Mouse (Mus musculus) ES-Bruce4 (cell line): ENCODE data around the gene Pde10a. TPM values are rescaled to one million over a fixed set of nuclear protein-coding genes. Genes with fewer than 3 reads are reported as not detected.
"Not testable (repeated sequence)": the region's sequence is repeated elsewhere in the genome, so short reads cannot be mapped to it uniquely, and the experiment has no call there.

Experiments
- H3K27ac ChIP-seq: 2 replicates; pipeline ENCODE4 v1.5.1; 2012; ENCODE audit warnings: low read length, inconsistent platforms; ENCODE audit not compliant: insufficient read depth
- H3K27me3 ChIP-seq: 2 replicates; pipeline ENCODE4 v1.6.1; 2012; ENCODE audit warnings: mild to moderate bottlenecking, low read length, inconsistent platforms; ENCODE audit not compliant: control insufficient read depth, poor library complexity, insufficient read depth, severe bottlenecking
- H3K36me3 ChIP-seq: 2 replicates; pipeline ENCODE4 v1.6.1; 2012; ENCODE audit warnings: inconsistent platforms, mild to moderate bottlenecking, low read length, moderate library complexity; ENCODE audit not compliant: control insufficient read depth, poor library complexity, insufficient read depth, severe bottlenecking
- H3K4me1 ChIP-seq: one replicate; pipeline ENCODE4 v1.8.1; 2011; ENCODE audit warnings: low read length; ENCODE audit not compliant: control insufficient read depth, insufficient read depth
- H3K4me3 ChIP-seq: 2 replicates; pipeline ENCODE4 v1.5.1; 2011; ENCODE audit warnings: low read depth, mild to moderate bottlenecking, low read length
- H3K9ac ChIP-seq: 2 replicates; pipeline ENCODE4 v1.6.1; 2012; ENCODE audit warnings: low read depth, mild to moderate bottlenecking, inconsistent platforms; ENCODE audit not compliant: poor library complexity, severe bottlenecking
- H3K9me3 ChIP-seq: replicated peaks from 2 replicates; pipeline ENCODE4 v1.6.1; 2012; ENCODE audit warnings: mild to moderate bottlenecking, low read length, inconsistent platforms; ENCODE audit not compliant: control insufficient read depth, poor library complexity, insufficient read depth, severe bottlenecking
- CTCF ChIP-seq: IDR thresholded peaks from one replicate; pipeline ENCODE4 v1.8.1; 2011; ENCODE audit warnings: low read depth, low read length
- EP300 ChIP-seq: IDR thresholded peaks from 2 replicates; pipeline ENCODE4 v1.6.1; 2011; ENCODE audit warnings: low read depth, low read length; ENCODE audit not compliant: insufficient read depth
- POLR2A ChIP-seq: IDR thresholded peaks from one replicate; pipeline ENCODE4 v1.8.1; 2011; ENCODE audit warnings: low read length; ENCODE audit not compliant: insufficient read depth
- polyA plus RNA-seq: library from polyadenylated mRNA; stranded (reverse); fragments of >200 nt; gene quantifications from 2 replicates; pipeline ENCODE4 v1.2.4, GENCODE M21; 2011; ENCODE audit warnings: low read depth; ENCODE audit not compliant: missing spikeins, insufficient read depth, insufficient read length

Gene Pde10a
- polyA plus RNA-seq, 1 experiment: 2.7 TPM

GRCm38 (mm10) chr17:8688096-8688495 is 162.9 kb downstream of the Pde10a start:
- Histone ChIP-seq H3K36me3 (no peaks in the 10 kb centered on the region), H3K9ac (no peak overlapping the region), H3K4me3 (no peak overlapping the region), H3K27me3 (no peaks in the 10 kb centered on the region), H3K4me1 (no peaks in the 10 kb centered on the region), H3K9me3 (peaks cover 12% of the 10 kb centered on the region), H3K27ac (no peak overlapping the region)
- TF ChIP-seq POLR2A (no peak), CTCF (no peak), EP300 (no peak)

- H3K27me3 ChIP-seq: no peaks in the 10 kb centered on the region
Measured at GRCm38 (mm10) chr17:8698265-8698664, 173.1 kb downstream of the Pde10a start.

GRCm38 (mm10) chr17:8698793-8699192 is 173.6 kb downstream of the Pde10a start:
- H3K27me3 ChIP-seq: no peaks in the 10 kb centered on the region
- H3K9ac ChIP-seq: no peak overlapping the region
- no peak overlapping the region for H3K27ac ChIP-seq
- H3K4me1 ChIP-seq: no peaks in the 10 kb centered on the region
- TF ChIP-seq CTCF (no peak), EP300 (no peak), POLR2A (no peak)
- H3K4me3 ChIP-seq: no peak overlapping the region
- H3K36me3 ChIP-seq: no peaks in the 10 kb centered on the region
- peaks cover 15% of the 10 kb centered on the region for H3K9me3 ChIP-seq

More at GRCm38 (mm10) chr17:8698265-8698664, 173.1 kb downstream of the Pde10a start:
- Histone ChIP-seq H3K9ac (no peak overlapping the region), H3K4me1 (no peaks in the 10 kb centered on the region), H3K36me3 (no peaks in the 10 kb centered on the region), H3K27ac (no peak overlapping the region), H3K4me3 (no peak overlapping the region), H3K9me3 (peaks cover 15% of the 10 kb centered on the region)
- no peak for TF ChIP-seq POLR2A
- no peak for TF ChIP-seq CTCF
- TF ChIP-seq EP300: no peak

GRCm38 (mm10) chr17:8701096-8701495 is 175.9 kb downstream of the Pde10a start:
- TF ChIP-seq CTCF (no peak), EP300 (no peak)
- Histone ChIP-seq H3K36me3 (no peaks in the 10 kb centered on the region), H3K27me3 (no peaks in the 10 kb centered on the region), H3K27ac (no peak overlapping the region), H3K9me3 (peaks cover 12% of the 10 kb centered on the region), H3K4me1 (no peaks in the 10 kb centered on the region), H3K9ac (no peak overlapping the region), H3K4me3 (no peak overlapping the region)

- H3K27me3 ChIP-seq: no peaks in the 10 kb centered on the region
- 0 out of 2 replicates have a peak, but pooled peaks cover 4% of the 10 kb centered on the region for H3K9me3 ChIP-seq
- no peak overlapping the region for H3K27ac ChIP-seq
- H3K9ac ChIP-seq: no peak overlapping the region
- no peak overlapping the region for H3K4me3 ChIP-seq
- TF ChIP-seq POLR2A: no peak
- no peak for TF ChIP-seq CTCF
- no peak for TF ChIP-seq EP300
- H3K4me1 ChIP-seq: no peaks in the 10 kb centered on the region
- no peaks in the 10 kb centered on the region for H3K36me3 ChIP-seq
Measured at GRCm38 (mm10) chr17:8702503-8702902, 177.3 kb downstream of the Pde10a start.

GRCm38 (mm10) chr17:8708006-8708405 is 182.8 kb downstream of the Pde10a start:
- Histone ChIP-seq H3K4me1 (no peaks in the 10 kb centered on the region), H3K27me3 (no peaks in the 10 kb centered on the region), H3K4me3 (no peak overlapping the region), H3K27ac (no peak overlapping the region), H3K36me3 (no peaks in the 10 kb centered on the region), H3K9ac (no peak overlapping the region), H3K9me3 (no peaks in the 10 kb centered on the region)
- no peak for TF ChIP-seq POLR2A
- no peak for TF ChIP-seq EP300
- no peak for TF ChIP-seq CTCF

GRCm38 (mm10) chr17:8712734-8713133 is 187.6 kb downstream of the Pde10a start:
- H3K9me3 ChIP-seq, H3K9ac ChIP-seq, H3K27ac ChIP-seq, H3K36me3 ChIP-seq, H3K4me3 ChIP-seq, H3K4me1 ChIP-seq, H3K27me3 ChIP-seq: not testable (repeated sequence)
